Mouse (Mus musculus) lung, postnatal 0 days (tissue): ENCODE results near the gene Rif1. TPM values are rescaled to one million over a fixed set of nuclear protein-coding genes. Genes with fewer than 3 reads are reported as not detected.

Experiments
- ATAC-seq: fragments of 200-750 bp; cut with Nextera tagmentation; 2 replicates; pipeline ENCODE4 v1.8.0; 2017; ENCODE audit warnings: moderate library complexity
- DNase-seq: peaks from one replicate; pipeline ENCODE4 v3.0.0-alpha.2; 2016; ENCODE audit warnings: low spot score
- H3K27ac ChIP-seq: fragments of 300-500 bp; sonication (generic); 2 replicates; pipeline ENCODE4 v1.5.1; 2014; ENCODE audit warnings: antibody characterized with exemption, mild to moderate bottlenecking, low read length, mixed read lengths
- H3K27me3 ChIP-seq: fragments of 300-500 bp; sonication (generic); replicated peaks from 2 replicates; pipeline ENCODE4 v1.6.1; 2014; ENCODE audit warnings: low read length, mixed read lengths; ENCODE audit not compliant: insufficient read depth
- H3K36me3 ChIP-seq: fragments of 300-500 bp; sonication (generic); 2 replicates; pipeline ENCODE4 v1.6.1; 2014; ENCODE audit warnings: low read length, mixed read lengths; ENCODE audit not compliant: insufficient read depth
- H3K4me1 ChIP-seq: fragments of 300-500 bp; sonication (generic); 2 replicates; pipeline ENCODE4 v1.6.1; 2014; ENCODE audit warnings: antibody characterized with exemption, low read depth, low read length, mixed read lengths; ENCODE audit not compliant: insufficient read depth
- H3K4me2 ChIP-seq: fragments of 300-500 bp; sonication (generic); replicated peaks from 2 replicates; pipeline ENCODE4 v1.6.1; 2014; ENCODE audit warnings: low read depth, mild to moderate bottlenecking, low read length, moderate library complexity, mixed read lengths
- H3K4me3 ChIP-seq: fragments of 300-500 bp; sonication (generic); 2 replicates; pipeline ENCODE4 v1.5.1; 2014; ENCODE audit warnings: low read depth, low read length
- H3K9ac ChIP-seq: fragments of 300-500 bp; sonication (generic); replicated peaks from 2 replicates; pipeline ENCODE4 v1.6.1; 2014; ENCODE audit warnings: low read depth, mild to moderate bottlenecking
- H3K9me3 ChIP-seq: fragments of 300-500 bp; sonication (generic); 2 replicates; pipeline ENCODE4 v1.6.1; 2016; ENCODE audit warnings: low read length, mixed read lengths
- CTCF ChIP-seq: IDR thresholded peaks from 2 replicates; pipeline ENCODE4 v1.5.1; 2016; ENCODE audit warnings: antibody characterized with exemption, mild to moderate bottlenecking
- EP300 ChIP-seq: IDR thresholded peaks from 2 replicates; pipeline ENCODE4 v1.6.1; 2016; ENCODE audit warnings: antibody characterized with exemption, mild to moderate bottlenecking, control low read depth
- WGBS: fragments of 180-500 bp; shearing (Covaris S2); extraction: QIAGEN DNeasy Blood & Tissue Kit; methylation state at CpG from one replicate; pipeline ENCODE4 v1.1.7; 2014; 5-methylcytosine and 5-hydroxymethylcytosine counted together
- polyA plus RNA-seq: library from polyadenylated mRNA; unstranded; fragments of >200 nt; fragmentation: Nextera tagmentation; extraction: Ambion mirVana; gene quantifications from 2 replicates; pipeline ENCODE4 v1.2.1, GENCODE M21; 2015

Rif1 gene
- polyA plus RNA-seq, 1 experiment from 2014 or later = 14.4 TPM

DNA sequence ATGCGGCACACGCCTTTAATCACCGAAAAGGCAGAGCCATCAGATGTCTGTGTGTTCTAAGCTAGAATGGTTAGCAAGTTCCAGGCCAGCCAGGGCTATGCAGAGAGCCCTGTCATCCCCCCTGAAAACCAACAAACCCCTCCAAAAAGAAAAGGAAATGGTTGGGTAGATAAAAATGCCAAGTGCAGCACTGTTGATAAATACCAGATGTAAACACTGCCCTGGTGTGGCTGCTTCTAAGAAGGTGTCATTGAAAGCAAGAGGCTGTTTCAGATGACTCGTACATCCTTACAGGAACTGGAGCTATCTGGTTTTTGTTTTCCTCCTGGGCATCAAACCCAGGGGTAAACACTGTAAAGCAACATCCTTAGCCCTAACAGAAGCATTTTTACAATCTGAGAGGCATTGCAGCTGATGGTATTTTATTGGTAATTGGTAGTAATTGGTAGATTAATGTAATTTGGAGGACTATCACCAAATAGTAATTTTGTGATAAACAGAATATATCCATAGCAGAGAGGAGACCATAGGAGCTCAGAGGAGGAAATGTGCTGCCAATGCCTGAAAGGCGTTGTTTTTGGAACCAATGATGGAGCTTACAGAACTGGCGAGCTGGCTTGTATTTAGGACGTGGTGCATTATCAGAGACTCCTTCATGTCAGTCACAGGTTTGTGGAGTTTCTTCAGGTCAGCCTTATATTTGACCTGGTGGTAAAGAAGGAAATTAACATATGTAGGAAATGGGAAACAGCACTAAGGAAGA, 96.8 kb downstream of the Rif1 start:
- ATAC-seq (peak; percentile 68), DNase-seq (peak; percentile 64)
- Histone ChIP-seq H3K36me3 (no peaks in the 10 kb centered on the region), H3K4me2 (no peak overlapping the region), H3K27me3 (no peaks in the 10 kb centered on the region), H3K9me3 (no peaks in the 10 kb centered on the region), H3K9ac (no peak overlapping the region), H3K4me1 (no peaks in the 10 kb centered on the region), H3K27ac (no peak overlapping the region), H3K4me3 (no peak overlapping the region)
- WGBS = 54% methylated on average over 7 of the region's 7 CpGs
- TF ChIP-seq CTCF (no peak), EP300 (no peak)

Other genes with a start within 250 kb of the Rif1 start
- gene Rbm43, start 137.7 kb upstream of the Rif1 start, polyA plus RNA-seq = 14.7 and 17.0 TPM in 2 replicates
- gene Nmi, start 99.3 kb upstream of the Rif1 start, polyA plus RNA-seq = 36.6 and 38.4 TPM in 2 replicates
- 1.6 and 1.9 TPM in 2 replicates for gene Tnfaip6, start 34.8 kb upstream of the Rif1 start, polyA plus RNA-seq